Mouse (Mus musculus): ENCODE measurements at regions not wholly inside any gene's neighbourhood (a gene's known extent, or its start where the extent isn't known, plus 50 kb on each side); places are given as distances from the start of the nearest gene placed in this dataset.
A peak's percentile ranks its signal among the peaks of the same experiment; 100 is the strongest.

GRCm38 (mm10) chr16:93533205-93533604, 70.7 kb downstream of the Setd4 start:
- intact Hi-C loops (cut with DNase I), result no loop called here
- no peak for DNase-seq (ENCODE audit: low spot score in 2 of 2)

DNA sequence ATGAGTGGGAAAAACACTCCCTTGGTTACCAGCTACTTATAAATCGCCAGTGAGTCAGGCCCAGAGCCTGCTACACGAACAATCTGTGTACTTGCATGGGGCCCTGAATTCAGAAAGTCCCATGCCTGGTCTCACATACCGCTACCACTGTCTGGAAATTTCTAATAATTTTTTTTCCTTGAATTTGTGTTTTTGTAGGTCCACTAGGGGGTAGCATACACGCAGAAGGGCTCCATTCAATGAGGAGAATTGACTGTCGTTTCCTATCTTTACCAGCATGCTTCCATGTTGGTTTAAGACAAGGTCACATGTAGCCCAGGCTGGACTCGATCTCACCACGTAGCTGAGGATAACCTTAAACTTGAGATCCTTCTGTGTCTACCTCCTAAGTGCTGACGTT, 71.9 kb downstream of the Setd4 start:
- intact Hi-C loops (cut with DNase I), result no loop called here
- DNase-seq (ENCODE audit: low spot score in 2 of 2), result no peak

GRCm38 (mm10) chr16:93522485-93522884, 81.4 kb downstream of the Setd4 start:
- intact Hi-C loops (cut with DNase I), result no loop called here
- no peak for DNase-seq (ENCODE audit: low spot score in 2 of 2)

- intact Hi-C loops (cut with DNase I), result no loop called here
- no peak for DNase-seq (ENCODE audit: low spot score in 2 of 2)
Measured at GRCm38 (mm10) chr16:93520481-93520880, 83.4 kb downstream of the Setd4 start.

- DNase-seq (ENCODE audit: low spot score in 2 of 2), result no peak
- intact Hi-C loops (cut with DNase I), result no loop called here
Measured at GRCm38 (mm10) chr16:93518620-93519019, 85.2 kb downstream of the Setd4 start.

DNA sequence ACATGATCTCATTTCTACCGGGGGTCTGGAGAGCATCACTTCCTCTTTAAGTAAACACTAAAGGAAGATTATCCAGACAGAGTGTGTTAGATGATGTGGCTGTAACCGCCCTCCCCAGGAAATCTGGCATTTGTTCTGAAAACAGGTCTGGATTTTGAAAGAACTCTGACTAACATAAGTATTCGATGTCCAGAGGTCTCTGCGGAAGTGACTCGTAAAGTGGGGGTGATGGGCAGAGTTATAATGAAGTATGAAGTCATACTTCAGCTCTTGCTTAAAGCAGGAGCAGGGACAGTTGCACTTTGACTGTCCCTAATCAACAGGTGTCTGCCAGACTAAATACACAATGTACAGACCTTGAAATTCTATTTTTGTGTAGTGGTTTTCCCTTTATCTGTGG, 87.1 kb downstream of the Setd4 start:
- no peak for DNase-seq (ENCODE audit: low spot score in 2 of 2)
- intact Hi-C loops (cut with DNase I), result no loop called here

GRCm38 (mm10) chr16:93515456-93515941, 88.4 kb downstream of the Setd4 start:
- peak in 1 of 2 experiments; percentile 3 for DNase-seq (ENCODE audit: low spot score in 2 of 2)
- intact Hi-C loops (cut with DNase I), result no loop called here

GRCm38 (mm10) chr16:93513616-93514041, 90.2 kb downstream of the Setd4 start:
- no peak for DNase-seq (ENCODE audit: low spot score in 2 of 2)
- intact Hi-C loops (cut with DNase I), result no loop called here

DNA sequence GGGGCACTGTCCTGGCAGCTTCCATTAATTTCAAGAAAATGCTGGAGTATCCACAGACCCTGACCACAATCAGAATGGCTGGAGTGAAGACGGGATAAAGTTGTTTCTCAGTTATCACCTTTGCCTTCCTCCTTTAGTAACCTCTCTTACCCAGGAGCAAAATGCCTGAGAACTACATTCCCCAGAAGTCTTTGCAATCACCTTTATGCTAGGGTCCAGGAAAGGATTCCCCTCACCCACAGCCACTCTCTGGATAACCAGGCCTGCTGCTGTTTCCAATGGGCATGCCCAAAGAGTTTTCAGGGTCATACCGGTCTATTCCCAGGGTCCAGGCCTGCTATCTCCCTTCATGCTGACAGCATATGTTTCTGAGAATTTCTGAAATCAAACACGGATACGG, 91.9 kb downstream of the Setd4 start:
- intact Hi-C loops (cut with DNase I), result no loop called here
- DNase-seq (ENCODE audit: low spot score in 2 of 2), result no peak

DNA sequence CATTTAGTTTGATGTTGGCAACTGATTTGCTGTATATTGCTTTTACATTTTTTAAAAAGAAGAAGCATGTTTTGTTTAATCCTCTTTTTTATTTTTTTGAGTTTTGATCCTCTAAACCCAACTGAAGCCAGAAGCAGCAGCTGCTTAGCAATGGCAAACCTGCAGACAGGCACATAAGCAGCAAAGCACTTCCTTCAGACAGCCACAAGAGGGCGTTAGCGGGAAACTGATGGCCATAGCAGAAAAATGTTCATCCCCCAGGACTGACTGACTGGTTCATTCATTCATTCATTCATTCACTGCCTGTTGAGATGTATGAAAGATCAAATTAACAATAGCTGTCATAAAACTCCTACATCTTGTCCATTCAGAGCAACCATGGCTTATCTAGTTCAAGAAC, 92.3 kb downstream of the Setd4 start:
- no peak for DNase-seq (ENCODE audit: low spot score in 2 of 2)
- intact Hi-C loops (cut with DNase I), result no loop called here

GRCm38 (mm10) chr16:93498800-93499199, 105.1 kb downstream of the Setd4 start:
- intact Hi-C loops (cut with DNase I), result no loop called here
- DNase-seq (ENCODE audit: low spot score in 2 of 2), result no peak

DNA sequence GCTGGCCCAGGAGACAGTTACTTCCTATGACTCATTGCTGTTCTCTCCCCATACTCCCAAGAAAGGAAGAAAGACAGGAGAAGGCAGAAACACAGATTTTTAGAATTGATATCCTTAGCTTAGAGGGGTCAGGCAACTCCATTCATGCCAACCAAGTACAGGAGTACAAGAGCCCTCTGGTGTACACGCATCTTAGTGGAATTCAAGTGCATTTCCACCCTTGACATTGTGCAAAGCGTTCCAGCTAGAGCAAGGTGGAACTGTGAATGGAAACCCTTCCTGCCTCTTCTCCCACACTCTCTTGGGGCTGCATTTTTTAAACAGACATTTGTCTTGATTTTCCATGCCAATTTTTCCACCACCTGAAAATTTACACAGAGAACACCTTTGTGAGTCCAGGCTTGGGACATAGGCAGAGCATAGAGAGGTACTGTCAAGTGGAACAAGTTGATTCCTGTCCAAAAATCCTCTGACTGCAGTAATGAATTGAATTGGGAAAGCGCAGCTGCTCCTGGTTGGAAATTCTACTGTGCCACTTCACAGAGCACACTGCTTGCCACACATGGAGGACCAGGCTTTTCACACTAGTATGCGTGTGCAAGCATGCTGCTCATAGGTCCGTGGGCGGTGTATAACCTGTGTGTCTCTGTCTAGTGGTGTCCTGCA, 110.4 kb downstream of the Setd4 start:
- no peak for DNase-seq (ENCODE audit: low spot score in 2 of 2)

GRCm38 (mm10) chr16:93486646-93487550, 117.0 kb downstream of the Setd4 start:
- DNase-seq (ENCODE audit: low spot score in 2 of 2), result peak; percentile 14 to 73
- intact Hi-C loops (cut with DNase I), result no loop called here

More for the DNA sequence above, 110.4 kb downstream of the Setd4 start:
- intact Hi-C loops (cut with DNase I), result no loop called here

- intact Hi-C loops (cut with DNase I), result no loop called here
Measured at GRCm38 (mm10) chr16:93469957-93470356, 133.9 kb downstream of the Setd4 start.

DNA sequence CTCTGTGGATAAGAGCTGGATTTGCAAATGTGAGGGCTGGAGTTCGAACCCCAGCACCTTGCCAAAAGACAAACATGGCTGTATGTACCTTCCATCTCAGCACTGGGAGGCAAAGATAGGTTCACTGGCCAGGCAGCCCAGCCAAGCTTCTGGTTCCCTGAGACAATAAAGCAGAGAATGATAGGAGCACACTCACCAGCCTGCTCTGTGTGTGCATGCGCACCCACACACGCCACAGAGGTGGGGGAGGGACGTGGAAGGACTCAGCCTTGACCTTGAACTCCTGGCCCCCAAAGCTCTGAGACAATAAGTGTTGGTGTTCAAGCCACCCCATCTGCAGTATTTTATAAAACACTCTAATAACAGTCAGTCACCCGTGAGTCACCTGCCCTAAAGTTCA, 138.1 kb downstream of the Setd4 start:
- intact Hi-C loops (cut with DNase I), result no loop called here
- no peak for DNase-seq (ENCODE audit: low spot score in 2 of 2)

More at GRCm38 (mm10) chr16:93469957-93470356, 133.9 kb downstream of the Setd4 start:
- no peak for DNase-seq (ENCODE audit: low spot score in 2 of 2)

- intact Hi-C loops (cut with DNase I), result no loop called here
- no peak for DNase-seq (ENCODE audit: low spot score in 2 of 2)
Measured at GRCm38 (mm10) chr16:93464898-93465297, 139.0 kb downstream of the Setd4 start.

- intact Hi-C loops (cut with DNase I), result no loop called here
- DNase-seq (ENCODE audit: low spot score in 2 of 2), result no peak
Measured at GRCm38 (mm10) chr16:93463405-93463804, 140.5 kb downstream of the Setd4 start.

GRCm38 (mm10) chr16:93462286-93462610, 141.6 kb downstream of the Setd4 start:
- intact Hi-C loops (cut with DNase I), result no loop called here

DNA sequence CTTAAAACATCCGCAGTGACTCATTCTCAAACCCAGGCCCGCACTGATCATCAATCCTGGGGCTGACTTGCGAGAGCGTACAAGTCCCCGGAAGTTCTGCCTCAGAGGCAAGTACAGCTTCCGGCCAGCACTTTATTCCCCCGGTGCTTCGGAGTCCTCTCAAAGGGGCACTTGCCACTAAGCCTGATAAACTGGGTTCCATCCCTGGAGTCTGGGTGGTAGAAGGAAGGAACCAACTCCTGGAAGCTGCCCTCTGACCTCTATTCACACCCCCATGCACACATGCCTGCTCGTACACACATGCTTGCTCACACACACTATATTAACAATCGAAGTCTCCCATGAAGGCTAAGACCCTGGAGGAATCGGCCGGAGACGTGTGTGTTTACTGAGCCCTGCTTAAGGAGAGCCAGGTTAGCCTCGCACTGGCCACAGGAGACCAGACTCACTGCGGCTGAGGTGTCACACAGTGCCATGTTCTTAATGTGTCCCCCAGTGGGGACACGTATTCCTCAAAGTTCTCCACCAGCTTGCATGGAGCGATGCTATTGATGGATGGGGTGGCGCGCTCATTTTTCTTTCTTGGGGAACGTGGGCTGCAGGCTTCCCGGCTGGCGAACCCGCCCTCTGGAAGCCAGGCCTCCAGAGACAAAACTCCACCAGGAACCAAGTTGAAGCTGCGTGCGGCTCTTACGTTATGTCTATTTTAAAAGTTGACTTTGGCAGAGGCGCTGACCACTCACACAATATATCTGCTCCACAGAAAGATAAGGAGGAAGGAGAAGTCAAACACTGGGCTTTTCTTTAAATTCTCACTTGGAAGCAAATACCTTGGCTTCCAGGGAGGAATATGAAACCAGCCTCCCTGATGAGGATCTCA, 142.2 kb downstream of the Setd4 start:
- DNase-seq (ENCODE audit: low spot score in 2 of 2), result no peak
- intact Hi-C loops (cut with DNase I), result no loop called here

More at GRCm38 (mm10) chr16:93462286-93462610, 141.6 kb downstream of the Setd4 start:
- no peak for DNase-seq (ENCODE audit: low spot score in 2 of 2)

All from left cerebral cortex, postnatal 25 days (tissue).